Mouse (Mus musculus) kidney, adult 11 months (tissue): ENCODE results near the gene Gata5.
A peak's percentile ranks its signal among the peaks of the same experiment; 100 is the strongest.

Experiments used
- DNase-seq: peaks from one replicate; pipeline ENCODE4 v3.0.0; 2022

The Gata5 gene

DNA sequence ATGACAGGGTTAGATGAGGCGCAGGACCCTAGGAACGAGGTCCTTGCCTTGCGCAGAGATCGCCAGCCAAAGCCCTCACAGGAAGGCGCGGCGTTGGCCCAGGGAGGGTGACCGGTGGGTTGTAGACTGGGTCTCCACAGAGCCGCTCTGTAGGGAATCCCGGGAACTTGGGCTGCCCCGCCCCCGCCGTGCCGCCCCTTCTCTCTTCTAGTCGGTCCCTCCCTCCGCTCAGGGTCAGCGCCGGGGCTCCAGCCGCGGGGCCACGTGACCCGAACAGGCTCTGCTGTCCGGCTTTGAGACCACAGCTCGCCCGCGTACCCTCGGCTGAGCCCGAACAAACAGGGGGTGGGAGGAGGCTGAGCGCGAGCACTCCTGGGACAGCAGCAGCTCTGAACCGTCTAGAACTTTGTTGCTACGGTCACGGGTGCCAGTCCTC, at the start of gene Gata5:
Gata5 (minus strand) TSS at position 149 of the 436 bp plus-strand sequence.
- DNase-seq = peak; percentile 17

DNA sequence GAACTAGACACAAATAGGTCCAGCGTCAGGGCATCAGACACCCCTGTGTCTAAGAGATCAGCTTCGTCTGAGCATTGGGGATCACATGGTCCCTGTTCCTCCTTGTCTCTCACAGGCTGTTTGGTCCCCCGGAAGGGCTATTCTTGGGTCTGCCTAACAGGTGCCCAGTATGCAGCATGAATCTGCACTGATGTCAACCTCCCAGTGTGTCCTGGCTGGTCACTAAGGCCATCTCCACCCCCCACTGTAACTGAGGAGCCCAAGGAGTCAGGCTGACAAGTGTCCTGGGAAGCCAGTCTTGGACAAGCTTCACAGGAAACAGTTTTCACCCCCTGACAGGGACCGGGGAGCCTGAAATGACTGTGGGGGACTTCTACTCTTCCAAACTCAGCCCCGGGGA, 42.2 kb upstream of the Gata5 start:
- DNase-seq = no peak

DNA sequence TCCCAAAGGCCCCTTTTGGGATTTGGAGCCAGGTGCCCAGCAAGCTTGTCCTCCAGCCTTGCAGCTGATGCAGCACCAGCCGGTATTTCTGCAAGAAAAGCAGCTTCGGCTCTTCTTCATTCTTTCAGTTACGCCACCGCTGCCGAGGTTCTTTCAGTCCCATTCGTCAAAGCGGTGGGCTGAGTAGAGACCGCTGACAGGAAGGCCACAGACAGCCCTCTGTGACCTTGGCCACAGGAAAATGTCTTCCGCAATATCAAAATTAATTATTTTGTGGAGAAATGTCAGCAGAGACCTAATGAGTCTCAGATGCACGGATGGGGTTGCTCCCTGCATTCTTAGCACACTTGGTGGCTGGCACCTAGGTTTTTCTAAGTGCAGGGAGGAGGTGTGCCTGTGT, 38.8 kb upstream of the Gata5 start:
- DNase-seq = no peak

DNA sequence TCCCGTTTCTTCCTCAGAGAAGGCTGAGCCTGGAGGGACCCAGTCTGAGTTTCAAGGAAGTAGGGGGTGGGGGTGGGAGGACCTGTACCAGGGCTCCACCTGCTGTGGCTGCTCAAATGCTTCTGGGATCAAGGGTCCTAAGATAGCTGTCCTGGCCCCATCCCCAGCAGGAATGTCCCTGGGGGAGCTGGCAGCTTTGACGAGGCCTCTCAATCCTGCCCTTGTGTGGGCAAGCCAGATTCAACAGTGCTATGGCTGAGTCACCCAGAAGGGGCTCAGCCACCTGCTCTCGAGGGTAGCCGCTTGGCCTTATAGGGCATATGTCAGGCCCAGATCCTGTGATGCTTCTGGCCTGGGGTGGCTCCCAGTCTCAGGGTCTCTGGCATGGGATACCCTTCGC, 33.9 kb upstream of the Gata5 start:
- no peak for DNase-seq

DNA sequence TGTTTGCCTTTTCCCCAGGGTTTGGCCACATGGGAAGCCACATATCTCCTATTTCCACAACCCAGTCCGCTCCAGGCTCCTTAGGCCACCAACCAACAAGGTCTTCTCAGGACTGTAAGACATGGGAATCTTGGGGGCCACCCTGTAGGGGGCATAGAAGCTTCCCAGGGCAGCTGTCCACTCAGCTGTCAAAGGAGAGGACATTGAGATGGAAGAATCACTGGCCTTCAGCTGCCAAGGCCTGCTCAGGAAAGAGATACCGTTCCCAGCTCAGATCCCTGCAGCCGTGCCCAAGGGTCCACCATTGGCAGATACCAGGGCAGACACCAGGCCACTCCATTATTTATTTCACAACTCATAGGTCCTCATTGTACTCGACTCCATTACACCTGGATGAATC, 32.9 kb upstream of the Gata5 start:
- DNase-seq = no peak

DNA sequence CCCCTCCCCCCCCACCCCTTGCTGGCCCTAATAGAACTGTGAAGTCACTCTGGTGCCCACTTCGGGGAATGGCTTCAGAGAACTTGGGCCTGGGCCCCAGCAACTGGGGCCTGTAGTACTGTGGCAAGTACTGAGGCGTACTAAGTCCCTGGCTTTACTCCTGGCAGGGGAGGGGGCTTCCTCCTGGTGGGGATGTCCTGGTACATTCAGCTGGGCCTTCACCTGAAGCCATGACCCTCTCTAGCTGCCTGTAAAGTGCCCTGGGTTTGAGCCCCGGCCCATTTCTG, 28.9 kb upstream of the Gata5 start:
- no peak for DNase-seq

DNA sequence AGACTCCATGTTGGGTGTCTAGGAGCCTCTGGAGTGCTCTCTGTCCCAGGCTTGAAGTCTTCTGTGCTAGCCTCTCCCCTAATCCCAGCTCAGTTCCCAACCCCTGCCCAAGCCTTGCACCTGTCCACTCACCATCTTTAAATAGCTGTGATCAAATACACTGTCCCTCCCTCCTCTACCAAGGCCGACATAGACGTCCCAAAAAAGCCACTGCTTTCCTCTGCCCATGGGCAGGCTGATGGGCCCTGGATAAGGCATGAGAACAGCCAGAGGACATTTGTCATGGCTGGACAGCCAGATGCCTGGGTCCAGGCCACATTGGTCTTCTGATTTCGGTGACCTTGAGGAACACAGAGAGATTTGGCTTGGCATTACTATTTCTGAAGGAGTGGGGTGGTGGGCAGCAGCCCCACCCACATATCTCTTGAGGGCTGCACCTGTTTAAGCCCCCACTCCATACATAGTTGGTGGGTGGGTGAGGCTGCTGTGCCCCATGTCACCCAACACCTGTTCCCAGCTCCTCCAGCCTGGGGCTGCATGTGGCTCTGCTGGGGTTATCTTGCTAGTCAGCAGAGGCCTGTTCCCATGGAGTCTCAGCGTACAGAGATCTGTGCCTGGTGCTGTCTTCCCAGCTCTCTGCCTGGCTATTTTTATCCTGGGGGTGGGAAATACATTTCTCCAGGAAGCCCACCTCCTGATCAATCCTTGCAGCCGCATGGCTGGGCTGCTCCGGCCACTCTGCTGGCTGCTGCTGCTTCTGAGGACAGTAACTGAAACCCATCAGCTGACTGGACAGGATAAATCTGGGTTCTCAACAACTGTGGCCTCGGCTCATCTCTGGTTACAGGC, 28.3 kb upstream of the Gata5 start:
- no peak for DNase-seq

DNA sequence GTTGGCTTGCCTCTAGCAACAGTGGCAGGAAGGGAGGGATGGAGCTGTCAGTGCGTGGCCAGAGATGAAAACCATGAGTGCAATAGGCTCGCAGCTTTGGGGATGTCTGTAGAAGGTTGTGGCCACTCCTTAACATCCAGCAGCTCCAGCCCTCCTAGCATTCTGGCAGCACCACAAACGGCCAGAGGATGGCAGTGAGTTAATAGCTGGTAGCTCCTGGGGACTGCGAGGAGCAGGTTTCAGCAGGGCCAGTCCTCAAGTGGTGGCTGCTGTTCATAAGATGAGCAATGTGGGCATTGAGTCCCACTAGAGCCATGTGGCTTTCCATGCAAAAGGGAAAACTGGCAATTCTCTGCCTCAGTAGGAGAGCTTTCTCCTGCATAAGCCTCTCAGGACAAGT, 24.6 kb upstream of the Gata5 start:
- no peak for DNase-seq

DNA sequence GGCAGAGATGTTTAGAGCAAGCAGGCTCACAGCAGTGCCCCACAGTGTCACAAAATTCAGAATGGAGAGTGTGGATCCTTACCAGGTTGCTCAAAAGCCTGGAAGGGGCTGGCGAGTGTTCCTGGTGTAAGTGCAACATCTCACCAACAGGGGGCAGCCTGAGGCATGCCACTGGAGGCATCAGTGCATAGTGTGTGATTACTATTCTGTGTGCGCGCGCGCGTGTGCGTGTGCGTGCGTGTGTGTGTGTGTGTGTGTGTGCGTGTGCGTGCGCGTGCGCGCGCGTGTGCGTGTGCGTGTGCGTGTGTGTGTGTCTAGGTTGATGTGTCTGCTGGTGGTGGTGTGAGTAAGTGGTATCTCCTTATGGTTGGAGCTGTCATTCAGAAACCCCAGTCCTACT, 18.8 kb upstream of the Gata5 start:
- DNase-seq = no peak

DNA sequence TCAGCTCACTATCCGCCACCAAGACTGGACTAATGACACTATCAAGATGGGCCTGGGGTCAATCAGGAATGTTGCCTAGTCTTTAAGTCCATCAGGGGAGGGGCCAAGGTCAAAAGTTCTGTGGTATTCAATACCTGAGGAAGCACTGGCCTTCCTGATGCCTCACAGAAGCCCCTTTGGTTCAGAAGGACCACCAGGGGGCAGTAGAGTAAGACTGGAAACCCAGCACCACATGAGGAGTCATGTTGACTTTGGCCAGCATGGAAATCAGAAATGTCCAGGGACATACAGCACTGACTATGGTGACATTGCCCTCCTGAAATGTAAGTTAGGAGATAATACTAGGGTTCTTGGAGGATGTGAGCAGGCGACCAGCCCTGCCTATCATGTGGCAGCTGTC, 16.2 kb upstream of the Gata5 start:
- DNase-seq = no peak

DNA sequence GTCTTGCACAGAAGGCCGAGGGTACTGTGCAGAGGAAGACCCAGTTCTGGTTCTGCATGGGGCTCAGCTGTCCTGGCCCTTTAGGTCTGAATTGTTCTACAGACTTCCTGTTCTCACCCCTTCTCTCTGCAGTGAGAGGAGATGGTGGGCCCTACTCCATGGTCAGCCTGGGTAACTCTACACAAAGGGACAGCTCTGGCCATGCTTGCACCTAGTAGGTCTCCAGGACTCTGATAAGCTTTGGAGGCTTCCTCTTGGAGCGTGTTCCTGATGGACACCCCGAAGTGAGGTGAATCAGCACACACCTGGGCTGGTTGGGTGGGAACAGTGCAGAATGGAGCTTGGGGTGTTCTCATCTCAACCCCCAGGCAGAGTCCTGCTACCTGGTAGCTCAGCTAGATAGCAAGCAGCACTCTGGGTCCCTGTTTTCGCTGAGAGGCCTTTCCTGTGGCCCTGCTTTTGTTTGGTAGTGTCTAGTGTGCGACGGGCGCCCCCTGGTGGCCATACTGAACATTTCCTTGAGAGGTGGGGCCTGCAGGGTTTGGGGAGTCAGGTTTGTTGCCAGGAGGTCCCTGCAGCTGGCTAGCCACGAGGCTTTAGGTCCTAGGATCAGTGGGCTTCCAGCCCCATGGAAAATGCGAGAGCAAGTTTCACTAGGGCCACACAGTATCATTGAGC, 12.5 kb upstream of the Gata5 start:
- DNase-seq = peak; percentile 69

DNA sequence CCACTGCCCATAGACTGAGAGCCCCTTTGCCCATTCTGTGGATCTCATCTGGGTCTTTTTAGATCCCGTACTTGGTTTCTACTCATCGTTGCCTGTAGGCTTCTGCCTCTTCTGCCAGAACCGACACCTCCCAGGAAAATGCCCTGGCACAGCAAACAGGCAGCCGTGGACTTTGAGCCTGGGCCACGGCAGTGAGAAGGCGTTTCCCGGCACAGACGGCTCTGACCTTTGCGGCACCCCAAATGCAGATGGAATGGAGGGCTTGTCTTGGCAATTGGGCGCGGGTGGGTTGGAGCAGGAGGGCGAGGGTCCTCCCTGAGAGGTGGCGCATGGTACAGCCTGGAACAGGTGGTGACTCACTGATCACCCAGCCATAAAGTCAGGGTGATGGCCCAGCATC, 8.6 kb upstream of the Gata5 start:
- peak; percentile 47 for DNase-seq

DNA sequence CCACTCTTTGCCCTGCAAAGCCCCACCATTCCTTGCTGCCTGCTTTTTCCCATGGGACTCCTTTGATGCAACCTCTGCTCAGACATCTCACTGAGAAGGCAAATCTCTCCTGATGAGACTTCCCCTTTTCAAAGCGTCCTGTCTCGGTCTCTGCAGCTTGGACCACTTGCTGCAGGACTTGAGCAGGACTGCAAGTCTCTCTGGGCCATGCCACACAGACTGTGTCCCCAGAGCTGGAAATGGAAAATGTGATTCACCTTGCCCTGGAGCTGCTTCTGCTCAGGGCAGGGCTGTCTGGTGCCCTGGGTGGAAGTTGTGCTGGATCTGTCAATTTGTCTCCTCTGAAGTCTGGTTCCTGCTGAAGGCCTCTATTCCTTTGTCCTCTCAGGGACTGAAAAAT, 7.7 kb upstream of the Gata5 start:
- DNase-seq = no peak

DNA sequence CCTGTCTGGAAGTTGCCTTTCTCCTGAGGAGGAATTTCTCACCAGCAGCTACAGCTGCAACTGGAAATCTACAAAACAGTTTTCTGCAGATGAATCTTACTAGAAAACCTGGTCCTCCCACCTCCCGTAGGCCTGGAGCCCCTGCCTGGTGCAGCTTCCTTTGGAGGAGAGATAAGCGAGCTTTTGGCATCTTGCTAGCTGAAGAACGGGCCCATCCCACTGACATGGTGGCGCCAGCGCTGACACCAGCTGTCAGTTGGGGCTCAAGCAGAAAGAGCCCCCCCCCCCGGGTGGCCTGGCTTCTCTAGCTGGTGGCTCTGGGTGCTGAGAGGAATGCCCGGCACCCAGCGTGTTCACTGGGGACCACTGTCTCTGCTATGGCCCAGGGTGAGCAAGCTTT, 6.7 kb upstream of the Gata5 start:
- DNase-seq = no peak

DNA sequence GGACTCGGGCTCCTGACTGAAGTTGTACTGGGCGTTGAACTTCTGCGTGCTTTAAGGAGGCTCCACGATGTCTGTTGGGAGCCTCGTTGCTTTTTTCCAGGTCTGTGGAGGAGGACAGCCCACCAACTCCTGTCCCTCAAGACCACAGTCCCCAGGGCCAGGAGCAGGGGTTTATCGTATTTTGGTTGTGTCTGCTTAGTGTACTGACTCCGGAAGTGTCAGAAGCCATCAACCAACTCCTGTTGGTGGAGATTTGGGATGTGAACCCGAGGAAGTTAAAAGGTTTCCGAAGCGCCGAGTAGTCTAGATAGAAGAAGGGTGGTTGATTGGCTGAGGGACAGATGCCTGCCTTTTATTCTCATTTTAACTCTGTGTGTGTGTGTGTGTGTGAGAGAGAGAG, 5.4 kb upstream of the Gata5 start:
- no peak for DNase-seq

DNA sequence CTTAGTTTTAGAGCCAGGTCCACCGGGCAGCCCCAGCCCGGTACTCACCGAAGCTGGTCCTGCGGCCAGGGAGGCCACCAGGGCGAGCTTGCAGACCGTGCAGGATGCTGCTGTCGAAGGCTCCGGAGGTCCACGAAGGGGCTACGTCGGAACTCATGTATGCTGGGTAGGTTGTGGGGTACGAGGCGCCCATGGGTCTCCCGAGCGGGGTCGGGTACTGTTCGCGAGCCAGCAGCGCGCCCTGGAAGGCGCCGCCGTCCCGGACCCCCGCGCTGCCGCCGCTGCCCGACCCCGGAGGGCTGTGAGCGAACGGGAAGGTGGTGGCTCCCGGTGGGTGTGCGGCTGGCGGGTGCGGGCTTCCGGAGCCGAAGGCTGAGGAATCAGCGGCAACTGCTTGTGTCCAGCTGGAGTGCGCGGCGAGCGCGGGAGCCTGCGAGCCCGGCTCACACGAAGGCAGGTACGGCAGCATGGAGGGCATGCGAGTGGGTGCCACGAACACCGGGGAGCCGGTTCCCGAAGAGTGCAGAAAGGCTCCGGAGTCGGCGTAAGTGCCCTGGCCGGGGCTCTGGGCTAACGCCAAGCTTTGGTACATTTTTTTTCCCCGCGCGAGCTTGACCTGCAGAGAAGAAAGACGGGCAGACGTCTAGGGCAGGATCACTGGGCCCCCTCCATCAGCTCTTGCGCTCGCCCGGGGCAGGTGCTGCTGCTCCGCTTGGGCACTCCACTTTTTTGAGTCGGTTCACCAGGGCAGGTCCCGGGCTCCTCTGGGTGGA, 535 bp downstream of the Gata5 start:
- DNase-seq = no peak

DNA sequence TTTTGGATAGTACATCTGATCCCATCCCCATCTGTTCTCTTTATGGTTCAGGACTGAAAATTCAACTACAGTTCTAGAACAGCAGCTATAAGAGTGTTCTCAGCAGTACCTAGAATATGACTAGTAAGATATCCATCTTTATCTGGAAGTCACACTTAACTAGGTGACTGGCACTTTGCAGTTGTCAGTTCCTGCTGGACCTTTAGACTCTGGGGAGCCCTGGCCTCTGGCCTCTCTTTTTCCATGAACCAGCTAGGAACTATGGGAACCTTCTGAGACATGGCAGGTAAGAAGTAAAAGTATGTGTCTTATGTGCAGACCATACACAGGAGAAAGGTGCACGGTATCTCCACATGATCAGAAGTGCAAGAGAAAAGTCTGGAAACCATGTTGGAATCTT, 5.0 kb downstream of the Gata5 start:
- no peak for DNase-seq

DNA sequence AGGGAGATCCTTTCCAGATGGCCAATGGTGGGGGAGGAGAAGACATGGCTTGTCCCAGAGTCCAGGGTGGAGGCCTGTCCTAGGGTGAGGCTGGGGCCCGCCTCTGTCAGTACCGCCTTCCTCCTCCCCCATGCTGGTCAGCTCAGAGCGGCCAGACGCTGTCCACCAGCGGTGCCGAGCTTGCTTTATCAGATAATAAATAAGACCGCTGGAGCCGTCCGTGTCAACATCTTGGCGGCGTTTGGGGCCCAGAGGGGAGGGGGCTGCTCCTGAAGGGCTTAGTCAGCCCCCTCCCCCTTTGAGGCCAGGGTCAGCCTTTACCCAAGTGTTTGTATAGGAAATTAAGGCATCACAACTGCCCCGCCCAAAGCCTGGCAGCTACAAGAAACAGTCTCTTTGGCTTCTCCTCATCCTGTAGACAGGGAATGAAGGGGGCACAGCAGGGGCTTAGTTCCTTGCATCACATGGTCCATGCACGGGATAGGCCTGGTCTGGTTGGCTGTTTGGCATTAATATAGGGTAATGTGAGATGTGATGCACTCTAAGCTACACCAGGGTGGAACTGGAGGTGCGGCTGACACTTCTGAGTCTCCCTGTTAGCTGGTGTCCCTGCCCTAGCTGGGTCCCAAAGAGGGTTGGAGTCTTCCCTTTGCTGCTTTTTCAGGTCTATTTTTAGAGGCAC, 11.7 kb downstream of the Gata5 start:
- DNase-seq = no peak

DNA sequence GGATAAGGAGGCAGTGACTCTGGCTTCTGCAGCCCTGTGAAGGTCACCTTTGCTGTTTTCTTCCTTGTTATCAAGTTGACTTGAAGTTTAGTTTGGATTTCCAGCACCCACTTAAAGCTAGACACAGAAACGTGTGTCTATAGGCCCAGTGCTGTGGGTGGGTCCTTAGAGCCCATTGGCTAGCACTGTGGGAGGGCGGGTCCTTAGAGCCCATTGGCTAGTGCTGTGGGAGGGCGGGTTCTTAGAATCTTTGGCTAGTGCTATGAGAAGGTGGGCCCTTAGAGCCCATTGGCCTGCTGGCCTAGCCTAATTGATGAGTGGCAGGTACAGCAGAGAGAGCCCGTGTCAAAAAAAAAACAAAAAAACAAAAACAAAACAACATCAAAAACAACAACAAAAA, 14.3 kb downstream of the Gata5 start:
- DNase-seq = no peak

DNA sequence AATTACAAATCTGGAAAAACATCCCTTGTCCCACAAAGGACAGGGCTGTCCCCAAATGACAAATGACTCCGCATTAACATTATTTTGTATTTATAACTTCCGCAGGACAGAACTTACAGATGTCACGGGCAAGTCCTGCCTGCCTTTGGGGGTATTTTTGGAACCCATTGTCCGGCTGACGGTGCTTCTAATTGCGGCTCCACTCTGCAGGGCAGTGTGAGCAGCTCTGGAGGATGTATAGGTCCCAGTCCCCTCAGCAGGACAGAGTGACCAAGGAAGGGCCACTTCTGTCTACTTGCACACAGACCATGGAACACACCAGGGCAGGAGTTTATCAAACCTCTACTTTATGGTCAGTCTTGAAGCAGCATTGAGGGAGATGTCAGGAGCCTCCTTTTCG, 16.9 kb downstream of the Gata5 start:
- DNase-seq = no peak

DNA sequence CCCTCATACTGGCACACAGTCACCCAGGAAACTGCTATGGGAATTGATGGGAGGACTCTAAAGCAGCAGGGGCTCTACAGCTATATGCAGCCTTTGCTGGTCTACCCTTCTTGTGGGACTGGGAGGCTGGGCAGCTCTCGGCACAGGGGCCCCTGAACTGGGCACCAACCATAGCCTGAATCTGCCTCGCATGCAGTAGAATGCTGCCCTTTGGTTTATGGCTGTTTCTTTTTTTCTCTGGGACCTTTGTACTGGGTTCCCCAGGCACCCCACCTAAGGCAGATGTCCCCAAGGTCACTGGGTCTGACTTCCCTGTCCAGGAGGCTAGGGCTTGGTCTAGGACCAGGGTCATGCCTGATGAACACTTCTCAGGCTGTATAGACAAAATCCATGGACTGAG, 20.2 kb downstream of the Gata5 start:
- no peak for DNase-seq

DNA sequence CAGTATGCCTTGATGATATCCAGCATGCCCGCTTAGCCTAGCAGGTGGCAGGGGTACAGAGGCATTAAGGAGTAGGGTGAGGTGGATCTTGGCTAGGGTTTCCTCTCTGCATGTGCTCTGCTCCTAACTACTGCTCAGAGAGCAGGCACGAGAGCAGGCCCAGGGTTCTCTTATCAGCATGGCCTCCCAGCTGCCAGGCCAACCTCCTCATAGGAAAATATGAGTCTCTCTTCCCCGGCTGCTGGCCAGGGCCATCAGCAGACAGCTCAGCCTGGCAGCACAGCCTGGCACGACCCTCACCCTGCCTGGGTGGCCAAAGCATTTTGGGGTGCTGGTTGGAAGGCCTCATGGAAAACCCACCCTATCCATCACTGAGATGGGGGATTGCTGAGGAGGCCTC, 23.4 kb downstream of the Gata5 start:
- no peak for DNase-seq

DNA sequence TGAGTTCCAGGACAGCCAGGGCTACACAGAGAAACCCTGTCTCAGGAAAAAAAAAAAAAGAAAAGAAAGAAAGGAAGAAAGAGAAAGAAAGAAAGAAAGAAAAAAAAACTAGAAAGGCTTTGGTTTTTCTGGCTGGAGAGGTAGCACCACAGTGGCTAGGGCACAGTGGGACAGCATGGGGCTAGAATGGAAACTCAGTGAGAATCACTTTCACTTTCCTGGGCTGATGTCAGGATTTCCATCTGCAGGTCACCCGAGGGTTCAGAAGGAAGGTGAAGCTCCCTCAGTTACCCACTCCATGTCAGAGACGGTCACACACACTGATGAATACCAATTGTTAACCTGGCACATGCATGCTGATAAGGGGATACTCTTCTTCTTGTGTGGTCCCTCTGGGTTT, 26.8 kb downstream of the Gata5 start:
- DNase-seq = no peak
